Comparison of ENCODE assay signal across 22 mouse cellular contexts in genomic region chr9:76934813-76935212, GRCm38 (mm10).
"Had no signal": no experiment of that assay in that cellular context is flagged by ENCODE, and none has a peak within 500 bp of the region (broad histone marks: within the 10 kb centered on the region; RNA-seq: fewer than 3 reads in every experiment).

No protein-coding gene starts in this region.

- DNase-seq: kidney, adult 2 months; kidney, postnatal 25 days; layer of hippocampus, adult 9-11 months; liver; lung, adult 18-20 months; right cerebral cortex, postnatal 25 days; spleen, adult 18-20 months; thymus, postnatal 36 days had no signal

- H3K4me3 ChIP-seq: layer of hippocampus, adult 2 months; limb, embryonic 10.5 days; limb, embryonic 13.5 days; liver, embryonic 12.5 days; liver, embryonic 15.5 days; megakaryocyte, embryonic 14.5 days; midbrain, embryonic 10.5 days; midbrain, embryonic 13.5 days; myocyte; neural tube, embryonic 13.5 days; stomach, embryonic 15.5 days had no signal

- H3K4me2 ChIP-seq: limb, embryonic 13.5 days; liver, embryonic 12.5 days; liver, embryonic 15.5 days; midbrain, embryonic 13.5 days; neural tube, embryonic 13.5 days; stomach, embryonic 15.5 days had no signal

- H3K27ac ChIP-seq: kidney, postnatal 0 days; layer of hippocampus, adult 2 months; limb, embryonic 10.5 days; limb, embryonic 13.5 days; liver, embryonic 12.5 days; liver, embryonic 15.5 days; macrophage; midbrain, embryonic 10.5 days; midbrain, embryonic 13.5 days; neural tube, embryonic 13.5 days; stomach, embryonic 15.5 days had no signal

- ATAC-seq: liver, embryonic 12.5 days; midbrain, embryonic 13.5 days; midbrain, embryonic 16.5 days had no signal

- H3K9me3 ChIP-seq: limb, embryonic 10.5 days; limb, embryonic 13.5 days; liver, embryonic 12.5 days; liver, embryonic 15.5 days; megakaryocyte, embryonic 14.5 days; midbrain, embryonic 10.5 days; midbrain, embryonic 13.5 days; neural tube, embryonic 13.5 days; stomach, embryonic 15.5 days had no signal

- H3K9ac ChIP-seq: limb, embryonic 13.5 days; liver, embryonic 12.5 days; liver, embryonic 15.5 days; midbrain, embryonic 13.5 days; neural tube, embryonic 13.5 days; stomach, embryonic 15.5 days had no signal

- H3K4me1 ChIP-seq: limb, embryonic 10.5 days; limb, embryonic 13.5 days; liver, embryonic 12.5 days; liver, embryonic 15.5 days; megakaryocyte, embryonic 14.5 days; midbrain, embryonic 10.5 days; midbrain, embryonic 13.5 days; neural tube, embryonic 13.5 days; stomach, embryonic 15.5 days had no signal

- H3K27me3 ChIP-seq: limb, embryonic 13.5 days; liver, embryonic 12.5 days; liver, embryonic 15.5 days; megakaryocyte, embryonic 14.5 days; midbrain, embryonic 13.5 days; neural tube, embryonic 13.5 days; stomach, embryonic 15.5 days had no signal

- H3K36me3 ChIP-seq: limb, embryonic 10.5 days; limb, embryonic 13.5 days; liver, embryonic 12.5 days; liver, embryonic 15.5 days; midbrain, embryonic 10.5 days; midbrain, embryonic 13.5 days; neural tube, embryonic 13.5 days; stomach, embryonic 15.5 days had no signal
